Mouse (Mus musculus): ENCODE data around the gene Hs2st1. TPM values are rescaled to one million over a fixed set of nuclear protein-coding genes. Genes with fewer than 3 reads are reported as not detected.

Hs2st1 gene
- total and polyA plus RNA-seq, 3 experiments, result 17.6 to 36.4 (median 29.7) TPM

DNA sequence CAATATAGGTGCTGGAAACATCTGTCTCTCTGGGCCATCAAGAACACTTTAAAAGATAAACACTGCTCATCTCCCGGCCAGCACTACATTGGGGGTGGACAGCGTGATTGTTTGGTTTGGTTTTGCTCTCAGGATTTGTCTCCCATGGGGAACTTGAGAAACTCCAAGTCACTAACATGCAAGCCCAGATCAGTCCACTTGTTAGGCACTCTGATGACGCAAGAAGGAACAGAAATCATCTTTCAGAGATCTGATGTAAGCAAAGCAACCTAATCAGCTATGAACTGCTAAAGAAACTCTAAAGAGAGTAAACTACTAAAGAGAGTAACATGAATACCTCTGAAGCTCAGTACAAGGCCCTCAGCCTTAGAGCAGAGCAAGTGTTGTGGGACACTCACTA lies 33.6 kb upstream of the Hs2st1 start:
- Histone ChIP-seq H3K9ac (ENCODE audit: insufficient read depth, low read depth) (no peak overlapping the region), H3K4me3 (replicated peaks in 1 of 3; ENCODE audit: low read depth in 2 of 3, low read length in 2 of 3, poor library complexity in 1 of 3) (no peak overlapping the region), H3K36me3 (replicated peaks in 1 of 2; ENCODE audit: control insufficient read depth in 1 of 2, insufficient read depth in 1 of 2, low read length in 1 of 2) (peaks cover 13 to 29% of the 10 kb centered on the region in 2 experiments), H3K27me3 (replicated peaks) (no peaks in the 10 kb centered on the region), H3K79me2 (replicated peaks; ENCODE audit: control insufficient read depth, extremely low read depth, insufficient read depth, poor library complexity, severe bottlenecking) (no peaks in the 10 kb centered on the region), H3K4me2 (ENCODE audit: insufficient read depth, low read depth, poor library complexity, severe bottlenecking) (no peak overlapping the region), H3K9me3 (replicated peaks; ENCODE audit: low read length) (no peaks in the 10 kb centered on the region), H3K4me1 (ENCODE audit: control insufficient read depth in 1 of 2, insufficient read depth in 2 of 2) (peaks cover 23 to 49% of the 10 kb centered on the region in 2 experiments), H3K27ac (ENCODE audit: insufficient read depth, low read depth) (no peak overlapping the region)
- TF ChIP-seq CHD1 (IDR thresholded peaks at IDR 0.05; ENCODE audit: low read depth, low read length) (no peak), MAZ (IDR thresholded peaks at IDR 0.05; ENCODE audit: low read depth, low read length) (no peak), PAX5 (IDR thresholded peaks at IDR 0.05; ENCODE audit: low read length) (no peak), CTCF (conservative IDR thresholded peaks at IDR 0.05 in 1 of 2, IDR thresholded peaks at IDR 0.05 in 1 of 2; ENCODE audit: low read depth in 2 of 2, low read length in 2 of 2) (no peak), SIN3A (IDR thresholded peaks at IDR 0.05; ENCODE audit: low read length) (no peak), POLR2A (IDR thresholded peaks at IDR 0.05; ENCODE audit: low read depth, low read length) (no peak), TCF12 (IDR thresholded peaks at IDR 0.05; ENCODE audit: low read depth, low read length) (no peak), CHD2 (IDR thresholded peaks at IDR 0.05; ENCODE audit: low read length) (no peak), KAT2A (IDR thresholded peaks at IDR 0.05; ENCODE audit: insufficient replicate concordance, low read length) (no peak)
- no peak for DNase-seq (ENCODE audit: extremely low read depth)
- in situ Hi-C loops (cut with MboI; ENCODE audit: low pct_ligation_motif_present, low pct_unique_long_range_greater_than_20kb, low sequenced_read_pairs) (no loop called here), dilution Hi-C loops (cut with MboI; ENCODE audit: extremely low pct_ligation_motif_present, extremely low pct_unique_long_range_greater_than_20kb, low sequenced_read_pairs) (no loop called here)

DNA sequence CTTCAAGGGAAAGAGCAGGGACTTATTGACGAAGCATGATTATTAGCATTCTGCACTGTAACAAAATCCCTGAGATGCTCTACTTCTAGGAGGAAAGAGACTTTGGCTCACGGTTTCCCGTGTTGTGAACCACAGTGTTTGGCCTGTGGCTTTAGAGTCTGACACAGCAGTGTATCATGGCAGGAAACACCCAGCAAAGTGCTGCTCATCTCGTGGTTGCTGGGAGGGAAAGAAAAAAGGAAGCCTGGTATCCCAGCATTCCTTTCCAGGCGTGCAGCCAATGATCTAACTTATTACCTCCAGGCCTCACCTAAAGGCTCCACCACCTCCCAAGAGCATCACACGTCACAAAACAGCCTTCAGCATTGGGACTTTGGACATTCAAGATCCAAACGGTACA lies 32.8 kb upstream of the Hs2st1 start:
- Histone ChIP-seq H3K9me3 (replicated peaks; ENCODE audit: low read length) (no peaks in the 10 kb centered on the region), H3K4me2 (ENCODE audit: insufficient read depth, low read depth, poor library complexity, severe bottlenecking) (no peak overlapping the region), H3K79me2 (replicated peaks; ENCODE audit: control insufficient read depth, extremely low read depth, insufficient read depth, poor library complexity, severe bottlenecking) (no peaks in the 10 kb centered on the region), H3K4me3 (replicated peaks in 1 of 3; ENCODE audit: low read depth in 2 of 3, low read length in 2 of 3, poor library complexity in 1 of 3) (no peak overlapping the region), H3K27ac (ENCODE audit: insufficient read depth, low read depth) (no peak overlapping the region), H3K27me3 (replicated peaks) (no peaks in the 10 kb centered on the region), H3K4me1 (ENCODE audit: control insufficient read depth in 1 of 2, insufficient read depth in 2 of 2) (peaks cover 17 to 41% of the 10 kb centered on the region in 2 experiments), H3K36me3 (replicated peaks in 1 of 2; ENCODE audit: control insufficient read depth in 1 of 2, insufficient read depth in 1 of 2, low read length in 1 of 2) (peaks cover 18 to 37% of the 10 kb centered on the region in 2 experiments), H3K9ac (ENCODE audit: insufficient read depth, low read depth) (no peak overlapping the region)
- in situ Hi-C loops (cut with MboI; ENCODE audit: low pct_ligation_motif_present, low pct_unique_long_range_greater_than_20kb, low sequenced_read_pairs) (no loop called here), dilution Hi-C loops (cut with MboI; ENCODE audit: extremely low pct_ligation_motif_present, extremely low pct_unique_long_range_greater_than_20kb, low sequenced_read_pairs) (no loop called here)
- TF ChIP-seq BHLHE40 (IDR thresholded peaks at IDR 0.05; ENCODE audit: low read depth, low read length) (0 out of 2 replicates have a peak, but pooled peaks have one; percentile 2), NRF1 (IDR thresholded peaks at IDR 0.05; ENCODE audit: low read depth, low read length) (no peak), POLR2AphosphoS2 (IDR thresholded peaks at IDR 0.05; ENCODE audit: low read depth, low read length) (0 out of 2 replicates have a peak, but pooled peaks have one; percentile 40)
- DNase-seq (ENCODE audit: extremely low read depth), result no peak

DNA sequence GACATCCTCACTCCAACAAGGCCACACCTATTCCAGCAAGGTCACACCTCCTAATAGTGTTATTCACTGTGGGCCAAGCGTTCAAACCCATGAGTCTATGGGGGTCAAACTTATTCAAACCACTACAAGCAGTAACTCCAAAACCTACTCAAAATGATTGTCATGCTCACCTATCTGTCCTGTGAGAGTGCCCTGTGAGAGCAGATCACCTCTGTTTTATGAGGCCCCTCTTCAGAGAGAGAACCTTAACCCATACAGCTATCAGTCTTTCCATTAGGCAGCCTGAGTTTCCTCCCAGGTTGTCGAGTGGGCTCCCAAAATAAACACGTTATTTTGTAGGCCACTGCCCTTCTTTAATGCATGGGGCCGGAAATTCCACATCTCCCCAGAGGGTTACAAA lies 32.4 kb upstream of the Hs2st1 start:
- no peaks in the 10 kb centered on the region for H3K9me3 ChIP-seq (replicated peaks; ENCODE audit: low read length)
- no peaks in the 10 kb centered on the region for H3K27me3 ChIP-seq (replicated peaks)
- dilution Hi-C loops (cut with MboI; ENCODE audit: extremely low pct_ligation_motif_present, extremely low pct_unique_long_range_greater_than_20kb, low sequenced_read_pairs), result no loop called here
- H3K4me2 ChIP-seq (ENCODE audit: insufficient read depth, low read depth, poor library complexity, severe bottlenecking), result no peak overlapping the region
- H3K4me3 ChIP-seq (replicated peaks in 1 of 3; ENCODE audit: low read depth in 2 of 3, low read length in 2 of 3, poor library complexity in 1 of 3), result no peak overlapping the region
- no peak for TF ChIP-seq TBP (conservative IDR thresholded peaks at IDR 0.05; ENCODE audit: low read depth, low read length)
- TF ChIP-seq MAZ (IDR thresholded peaks at IDR 0.05; ENCODE audit: low read depth, low read length), result no peak
- TF ChIP-seq MAFK (IDR thresholded peaks at IDR 0.05; ENCODE audit: insufficient replicate concordance, low read length), result peak; percentile 21; the same call in 1 of the 2 replicates
- TF ChIP-seq BHLHE40 (IDR thresholded peaks at IDR 0.05; ENCODE audit: low read depth, low read length), result 0 out of 2 replicates have a peak, but pooled peaks have one; percentile 10
- no peak for TF ChIP-seq ETS1 (conservative IDR thresholded peaks at IDR 0.05; ENCODE audit: low read depth, low read length)
- TF ChIP-seq POLR2AphosphoS2 (IDR thresholded peaks at IDR 0.05; ENCODE audit: low read depth, low read length), result peak; percentile 69
- TF ChIP-seq MEF2A (IDR thresholded peaks at IDR 0.05; ENCODE audit: borderline replicate concordance, low read depth, low read length), result no peak
- H3K27ac ChIP-seq (ENCODE audit: insufficient read depth, low read depth), result no peak overlapping the region
- H3K4me1 ChIP-seq (ENCODE audit: control insufficient read depth in 1 of 2, insufficient read depth in 2 of 2), result peaks cover 15 to 37% of the 10 kb centered on the region in 2 experiments; a peak in 3 of 4 replicates
- DNase-seq (ENCODE audit: extremely low read depth), result no peak
- H3K9ac ChIP-seq (ENCODE audit: insufficient read depth, low read depth), result no peak overlapping the region
- H3K36me3 ChIP-seq (replicated peaks in 1 of 2; ENCODE audit: control insufficient read depth in 1 of 2, insufficient read depth in 1 of 2, low read length in 1 of 2), result peaks cover 20 to 40% of the 10 kb centered on the region in 2 experiments
- no peaks in the 10 kb centered on the region for H3K79me2 ChIP-seq (replicated peaks; ENCODE audit: control insufficient read depth, extremely low read depth, insufficient read depth, poor library complexity, severe bottlenecking)
- in situ Hi-C loops (cut with MboI; ENCODE audit: low pct_ligation_motif_present, low pct_unique_long_range_greater_than_20kb, low sequenced_read_pairs), result no loop called here

Measured in CH12.LX (cell line).